Mouse (Mus musculus) ES-E14 (cell line): ENCODE data around the gene Aak1. TPM values are rescaled to one million over a fixed set of nuclear protein-coding genes. Genes with fewer than 3 reads are reported as not detected.

Experiments
- DNase-seq: peaks from one replicate; pipeline ENCODE4 v3.0.0-alpha.2; 2013; ENCODE audit warnings: low read depth, low spot score
- H3K27ac ChIP-seq: 2 replicates; pipeline ENCODE4 v1.5.1; 2012; ENCODE audit warnings: low read depth, mild to moderate bottlenecking, low read length, moderate library complexity, mixed read lengths; ENCODE audit not compliant: poor library complexity, insufficient read depth, severe bottlenecking
- H3K36me3 ChIP-seq: 2 replicates; pipeline ENCODE4 v1.6.1; 2012; ENCODE audit warnings: mild to moderate bottlenecking, low read length, moderate library complexity, mixed read lengths; ENCODE audit not compliant: control insufficient read depth, poor library complexity, insufficient read depth, severe bottlenecking
- H3K4me1 ChIP-seq, 2 experiments: fragments of 150-350 bp in 1 of 2; sonication (generic) in 1 of 2; 2 replicates each; pipeline ENCODE4 v1.6.1; 2012; ENCODE audit warnings: low read length in 2 of 2, mild to moderate bottlenecking in 1 of 2, mixed read lengths in 1 of 2; ENCODE audit not compliant: control insufficient read depth in 2 of 2, insufficient read depth in 2 of 2, poor library complexity in 1 of 2
- H3K4me3 ChIP-seq, 2 experiments: fragments of 150-350 bp in 1 of 2; sonication (generic) in 1 of 2; 2 replicates each; pipeline ENCODE4 v1.5.1; 2012; ENCODE audit warnings: low read length in 2 of 2, low read depth in 1 of 2, mild to moderate bottlenecking in 1 of 2, mixed read lengths in 1 of 2; ENCODE audit not compliant: insufficient read depth in 1 of 2, poor library complexity in 1 of 2, severe bottlenecking in 1 of 2
- H3K9ac ChIP-seq: 2 replicates; pipeline ENCODE4 v1.6.1; 2012; ENCODE audit warnings: low read depth, mild to moderate bottlenecking, low read length, mixed read lengths; ENCODE audit not compliant: poor library complexity, insufficient read depth, severe bottlenecking
- H3K9me3 ChIP-seq: fragments of 150-350 bp; sonication (generic); 2 replicates; pipeline ENCODE4 v1.6.1; 2012; ENCODE audit warnings: low read depth, mild to moderate bottlenecking, low read length; ENCODE audit not compliant: control insufficient read depth, insufficient read depth
- CHD2 ChIP-seq: IDR thresholded peaks from 2 replicates; pipeline ENCODE4 v1.6.1; 2014; ENCODE audit warnings: mild to moderate bottlenecking, low read depth, low read length, inconsistent platforms
- HCFC1 ChIP-seq: IDR thresholded peaks from 2 replicates; pipeline ENCODE4 v1.6.1; 2012; ENCODE audit warnings: low read length, inconsistent platforms, borderline replicate concordance; ENCODE audit not compliant: insufficient read depth
- MAFK ChIP-seq: IDR thresholded peaks from 2 replicates; pipeline ENCODE4 v1.6.1; 2014; ENCODE audit warnings: mild to moderate bottlenecking, low read depth, low read length, inconsistent platforms; ENCODE audit not compliant: insufficient read depth
- ZC3H11A ChIP-seq: IDR thresholded peaks from 2 replicates; pipeline ENCODE4 v1.6.1; 2012; ENCODE audit warnings: low read depth, mild to moderate bottlenecking, inconsistent platforms, low read length, borderline replicate concordance
- ZNF384 ChIP-seq: IDR thresholded peaks from 2 replicates; pipeline ENCODE4 v1.6.1; 2012; ENCODE audit warnings: low read depth, low read length, inconsistent platforms
- in situ Hi-C, 2 experiments: fragments of 600-800 bp; cut with MboI; formaldehyde crosslinking; loops; one replicate each; pipeline ENCODE4 v1.15.1; 2025; ENCODE audit warnings: low sequenced_read_pairs in 2 of 2, inconsistent platforms in 1 of 2; ENCODE audit not compliant: unreplicated experiment in 2 of 2
- total RNA-seq: library from RNA; depleted of rRNA; stranded (reverse); fragments of 300-350 nt; gene quantifications from 2 replicates; pipeline ENCODE4 v1.2.3, GENCODE M21; 2012

The Aak1 gene
- total RNA-seq, 1 experiment = 20.0 TPM

DNA sequence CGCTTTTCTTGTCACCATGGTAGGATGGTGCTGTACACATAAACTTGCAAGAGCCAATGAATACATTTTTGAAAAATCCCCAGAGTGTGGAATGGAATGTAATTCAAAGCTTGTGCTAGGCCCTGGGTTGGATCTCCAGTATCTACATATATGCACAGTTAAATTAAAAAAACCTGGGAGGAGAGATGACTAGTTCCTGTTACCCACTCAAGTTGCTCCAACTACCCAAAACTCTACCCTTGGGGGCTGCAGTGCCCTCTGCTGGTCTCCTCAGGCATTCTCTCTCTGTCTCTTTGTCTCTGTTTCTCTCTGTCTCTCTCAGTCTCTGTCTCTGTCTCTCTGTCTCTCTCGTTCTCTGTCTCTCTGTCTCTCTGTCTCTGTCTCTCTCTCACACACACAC, 21.9 kb upstream of the Aak1 start:
- H3K9me3 ChIP-seq = no peaks in the 10 kb centered on the region
- H3K9ac ChIP-seq = no peak overlapping the region
- H3K36me3 ChIP-seq = no peaks in the 10 kb centered on the region
- no peak overlapping the region for H3K27ac ChIP-seq
- H3K4me1 ChIP-seq = peaks cover 0 to 22% of the 10 kb centered on the region in 2 experiments; a peak in 1 of 4 replicates
- TF ChIP-seq MAFK = no peak
- TF ChIP-seq ZNF384 = no peak
- TF ChIP-seq HCFC1 = no peak
- no peak for TF ChIP-seq ZC3H11A
- no peak for TF ChIP-seq CHD2
- H3K4me3 ChIP-seq = no peak overlapping the region
- in situ Hi-C loops = no loop called here
- no peak for DNase-seq

DNA sequence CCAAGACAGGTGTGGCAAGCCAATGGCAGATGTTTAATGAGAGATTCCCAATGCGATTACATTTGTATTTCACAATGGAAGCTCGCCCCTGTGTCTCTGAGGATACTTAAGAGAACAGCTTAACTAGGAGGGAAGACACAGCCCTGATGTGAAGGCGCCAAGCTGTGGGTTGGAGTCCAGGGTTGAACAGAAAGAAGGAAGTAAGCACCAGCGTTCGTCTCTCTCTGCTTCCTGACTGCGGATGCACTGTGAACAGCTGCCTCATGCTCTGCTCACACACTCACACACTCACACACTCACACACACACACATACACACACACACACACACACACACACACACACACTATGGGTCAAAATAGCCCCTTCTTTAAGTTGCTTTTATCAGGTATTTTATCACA, 19.5 kb upstream of the Aak1 start:
- Histone ChIP-seq H3K9ac (no peak overlapping the region), H3K27ac (no peak overlapping the region), H3K4me1 (peaks cover 0 to 7% of the 10 kb centered on the region in 2 experiments; a peak in 1 of 4 replicates), H3K9me3 (no peaks in the 10 kb centered on the region), H3K36me3 (no peaks in the 10 kb centered on the region), H3K4me3 (no peak overlapping the region)
- in situ Hi-C loops = no loop called here
- TF ChIP-seq CHD2 (no peak), HCFC1 (no peak), ZC3H11A (no peak), ZNF384 (no peak), MAFK (no peak)
- no peak for DNase-seq

DNA sequence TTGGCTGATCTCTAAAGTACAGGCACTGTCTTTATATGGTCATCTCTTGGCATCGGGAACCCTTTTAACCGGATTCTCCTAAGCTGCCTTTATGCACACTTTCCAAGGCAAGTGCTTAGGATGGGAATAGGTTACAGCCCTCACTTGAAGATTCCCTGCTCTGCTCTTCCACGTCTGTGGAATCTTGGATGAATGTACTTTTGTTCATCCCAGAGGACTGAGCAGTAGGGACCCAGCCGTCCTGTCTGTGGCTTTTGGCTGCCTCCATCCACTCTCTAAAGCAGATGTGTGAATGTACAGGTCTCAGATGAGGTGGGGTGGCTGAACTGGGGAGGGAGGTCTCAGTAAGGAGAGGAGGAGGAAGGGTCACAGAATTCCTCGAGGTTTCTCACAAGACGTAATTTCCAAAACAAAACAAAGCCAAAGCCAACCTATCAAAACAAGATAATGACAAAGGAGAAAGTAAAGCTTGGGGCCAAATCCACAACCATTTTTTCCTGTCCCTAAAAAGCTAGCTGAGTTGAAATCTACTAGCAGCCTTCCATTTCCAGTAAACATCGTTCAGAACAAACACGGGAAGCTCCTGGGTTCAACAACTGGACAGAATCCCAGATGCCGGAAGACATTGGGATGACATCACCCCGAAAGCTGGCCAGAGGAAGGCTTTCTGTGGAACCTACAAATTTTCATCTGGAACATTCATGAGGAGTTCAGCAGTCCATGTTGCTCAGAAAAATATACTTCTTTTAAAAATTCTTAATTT, 18.4 kb upstream of the Aak1 start:
- Histone ChIP-seq H3K4me3 (no peak overlapping the region), H3K9me3 (no peaks in the 10 kb centered on the region), H3K27ac (no peak overlapping the region), H3K4me1 (peaks cover 0 to 7% of the 10 kb centered on the region in 2 experiments; a peak in 1 of 4 replicates), H3K9ac (no peak overlapping the region), H3K36me3 (no peaks in the 10 kb centered on the region)
- DNase-seq = no peak
- TF ChIP-seq ZC3H11A = no peak
- TF ChIP-seq ZNF384 = no peak
- no peak for TF ChIP-seq HCFC1
- TF ChIP-seq MAFK = no peak
- no peak for TF ChIP-seq CHD2
- in situ Hi-C loops = no loop called here

- H3K4me3 ChIP-seq = no peak overlapping the region
- no peaks in the 10 kb centered on the region for H3K9me3 ChIP-seq
- no peak for DNase-seq
- H3K27ac ChIP-seq = no peak overlapping the region
- no peak overlapping the region for H3K9ac ChIP-seq
- no peaks in the 10 kb centered on the region for H3K36me3 ChIP-seq
- TF ChIP-seq HCFC1 = no peak
- TF ChIP-seq ZC3H11A = no peak
- no peak for TF ChIP-seq MAFK
- TF ChIP-seq CHD2 = no peak
- no peak for TF ChIP-seq ZNF384
- H3K4me1 ChIP-seq = no peaks in the 10 kb centered on the region
- in situ Hi-C loops = no loop called here
Observed at GRCm38 (mm10) chr6:86832802-86833502, 16.4 kb upstream of the Aak1 start.
